Mouse (Mus musculus): ENCODE data around the gene Wipf1. TPM values are rescaled to one million over a fixed set of nuclear protein-coding genes. Genes with fewer than 3 reads are reported as not detected.

The Wipf1 gene
- polyA plus RNA-seq, 1 experiment from 2014 or later = 3.9 TPM

DNA sequence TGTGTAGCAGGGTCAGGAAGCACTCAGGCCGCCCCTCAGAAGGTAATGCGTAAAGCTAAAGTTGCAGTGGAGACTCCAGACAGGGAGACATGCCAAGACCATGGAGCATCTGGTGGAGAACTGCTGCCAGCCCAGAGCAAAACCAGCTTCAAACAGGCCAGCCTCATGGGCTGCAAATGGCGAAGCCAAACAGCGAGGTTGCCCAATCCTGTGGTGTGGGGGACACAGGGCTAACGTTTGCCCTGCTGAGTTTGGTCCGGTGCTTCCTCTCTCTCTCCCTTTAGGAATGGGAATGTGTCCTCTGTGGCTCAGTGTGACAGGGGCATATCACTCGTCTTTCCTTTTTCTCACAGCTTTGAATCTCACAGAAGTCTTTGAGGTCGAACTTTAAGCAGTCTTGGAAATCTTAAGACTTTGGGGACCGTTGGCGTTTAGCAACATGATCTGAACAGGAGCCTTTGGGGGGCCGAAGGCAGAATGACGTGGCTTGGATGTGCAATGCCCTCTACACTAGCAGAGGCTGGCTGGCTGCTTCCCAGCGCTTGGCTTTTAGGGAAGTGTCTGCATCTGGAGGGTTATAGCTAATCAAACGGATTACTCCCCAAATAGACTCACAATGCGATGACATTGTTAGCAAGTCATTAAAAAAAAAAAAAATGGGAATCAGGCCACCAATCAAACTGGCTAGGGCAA lies 6.7 kb upstream of the Wipf1 start:
- DNase-seq (ENCODE audit: low spot score) = no peak
- WGBS = 78% methylated on average over 15 of the region's 15 CpGs
- Histone ChIP-seq H3K9me3 (ENCODE audit: control insufficient read depth, low read length) (no peaks in the 10 kb centered on the region), H3K27ac (no peak overlapping the region), H3K36me3 (replicated peaks; ENCODE audit: control insufficient read depth, insufficient read depth) (no peaks in the 10 kb centered on the region), H3K9ac (no peak overlapping the region), H3K27me3 (ENCODE audit: control insufficient read depth, insufficient read depth, low read length) (no peaks in the 10 kb centered on the region), H3K4me1 (replicated peaks; ENCODE audit: control insufficient read depth, insufficient read depth, low read length) (no peaks in the 10 kb centered on the region), H3K4me3 (replicated peaks; ENCODE audit: low read length) (no peak overlapping the region), H3K4me2 (replicated peaks) (no peak overlapping the region)
- no peak for ATAC-seq (ENCODE audit: low FRiP score)

DNA sequence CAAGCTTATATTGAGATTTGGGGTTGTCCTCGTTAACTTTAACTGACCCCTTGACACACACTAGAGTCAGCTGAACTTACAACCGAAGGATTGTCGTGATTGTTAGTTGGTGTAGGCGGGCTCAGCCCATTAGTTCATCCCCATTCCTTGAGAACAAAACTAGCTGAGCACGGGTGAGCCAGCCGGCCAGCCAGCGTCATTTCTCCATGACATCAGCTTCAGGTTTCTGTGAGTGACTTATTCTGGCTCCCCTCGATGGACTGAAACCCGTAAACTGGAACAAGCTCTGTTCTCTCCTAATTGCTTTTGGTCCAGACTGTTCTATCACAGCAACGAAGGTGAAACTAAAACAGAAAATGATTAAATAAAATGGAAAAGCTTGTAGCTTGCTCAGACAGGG lies 5.2 kb upstream of the Wipf1 start:
- DNase-seq (ENCODE audit: low spot score) (no peak), ATAC-seq (ENCODE audit: low FRiP score) (no peak)
- no peak overlapping the region for H3K27ac ChIP-seq
- H3K27me3 ChIP-seq (ENCODE audit: control insufficient read depth, insufficient read depth, low read length) = no peaks in the 10 kb centered on the region
- no peaks in the 10 kb centered on the region for H3K9me3 ChIP-seq (ENCODE audit: control insufficient read depth, low read length)
- H3K36me3 ChIP-seq (replicated peaks; ENCODE audit: control insufficient read depth, insufficient read depth) = no peaks in the 10 kb centered on the region
- H3K9ac ChIP-seq = no peak overlapping the region
- no peak overlapping the region for H3K4me2 ChIP-seq (replicated peaks)
- WGBS = 80% methylated on average over 10 of the region's 10 CpGs
- no peak overlapping the region for H3K4me3 ChIP-seq (replicated peaks; ENCODE audit: low read length)
- peaks cover 3% of the 10 kb centered on the region; the same call in 1 of the 2 replicates for H3K4me1 ChIP-seq (replicated peaks; ENCODE audit: control insufficient read depth, insufficient read depth, low read length)

DNA sequence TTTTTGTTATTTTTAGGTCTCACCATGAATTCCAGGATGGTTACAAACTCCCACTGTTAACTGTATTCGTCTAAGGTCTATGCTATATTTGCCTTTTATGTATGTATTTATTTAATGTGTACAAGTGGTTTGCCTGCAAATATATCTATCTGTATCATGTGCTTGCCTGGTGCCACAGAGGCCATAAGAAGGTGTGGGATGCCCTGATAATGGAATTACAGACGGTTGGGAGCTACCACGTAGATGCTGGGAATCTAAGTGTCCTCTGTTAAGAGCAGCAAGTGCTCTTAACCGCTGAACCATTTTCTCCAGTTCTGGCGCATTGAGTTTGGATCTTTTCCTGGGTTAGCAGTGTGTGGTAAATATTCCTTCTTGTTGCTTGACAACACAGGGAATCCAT lies 953 bp upstream of the Wipf1 start:
- Histone ChIP-seq H3K27me3 (ENCODE audit: control insufficient read depth, insufficient read depth, low read length) (peaks cover 8% of the 10 kb centered on the region; the same call in 1 of the 2 replicates), H3K9ac (no peak overlapping the region), H3K4me1 (replicated peaks; ENCODE audit: control insufficient read depth, insufficient read depth, low read length) (peaks cover 12% of the 10 kb centered on the region; the same call in 1 of the 2 replicates), H3K9me3 (ENCODE audit: control insufficient read depth, low read length) (no peaks in the 10 kb centered on the region), H3K4me3 (replicated peaks; ENCODE audit: low read length) (no peak overlapping the region), H3K27ac (no peak overlapping the region), H3K4me2 (replicated peaks) (0 out of 2 replicates have a peak overlapping the region, but pooled peaks have one; percentile 92), H3K36me3 (replicated peaks; ENCODE audit: control insufficient read depth, insufficient read depth) (no peaks in the 10 kb centered on the region)
- no peak for DNase-seq (ENCODE audit: low spot score)
- 66% methylated on average over 5 of the region's 5 CpGs for WGBS
- no peak for ATAC-seq (ENCODE audit: low FRiP score)

DNA sequence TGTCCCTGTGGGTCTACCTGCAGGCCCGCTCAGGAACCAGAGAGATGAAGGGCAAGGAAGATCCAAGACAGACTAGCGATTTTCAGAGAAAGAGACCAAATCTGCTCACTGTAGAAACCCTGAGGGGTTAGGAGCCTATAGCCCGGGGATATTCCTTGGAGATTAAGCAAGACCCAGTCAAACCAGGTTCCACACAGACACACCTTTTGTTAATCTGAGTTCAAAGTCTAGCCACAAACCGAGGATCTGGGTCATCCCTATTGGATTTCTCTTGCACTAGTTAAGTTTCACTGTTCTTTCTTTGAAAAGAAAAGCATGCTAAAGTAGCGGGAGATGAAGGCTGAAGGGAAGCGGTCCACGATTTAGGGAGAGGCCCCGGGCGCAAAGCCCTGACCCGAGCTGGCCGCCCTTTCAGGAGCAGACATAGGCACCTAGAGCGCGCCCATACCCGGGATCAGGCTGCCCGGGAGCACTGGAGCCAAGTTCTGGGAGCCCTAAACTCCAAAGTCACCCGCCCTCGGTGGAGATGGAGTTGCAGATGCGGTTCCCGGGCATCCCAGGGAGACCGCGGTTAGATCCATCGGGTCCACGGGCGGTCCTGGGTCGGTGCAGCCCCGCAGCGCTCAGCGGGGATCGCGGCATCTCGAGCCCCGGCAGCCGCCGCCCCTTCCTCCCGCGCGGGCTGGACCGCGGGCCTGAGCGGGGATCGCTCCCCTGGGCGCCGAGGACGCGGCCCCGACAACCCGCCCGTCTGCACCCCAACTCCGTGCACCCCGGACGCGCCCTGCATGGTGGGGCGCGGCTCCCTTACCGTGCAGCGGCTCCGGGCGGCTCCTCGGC lies 798 bp downstream of the Wipf1 start:
- Histone ChIP-seq H3K27ac (no peak overlapping the region), H3K4me1 (replicated peaks; ENCODE audit: control insufficient read depth, insufficient read depth, low read length) (peaks cover 12% of the 10 kb centered on the region; the same call in 1 of the 2 replicates), H3K4me3 (replicated peaks; ENCODE audit: low read length) (peak overlapping the region; percentile 64), H3K9me3 (ENCODE audit: control insufficient read depth, low read length) (no peaks in the 10 kb centered on the region), H3K36me3 (replicated peaks; ENCODE audit: control insufficient read depth, insufficient read depth) (no peaks in the 10 kb centered on the region), H3K27me3 (ENCODE audit: control insufficient read depth, insufficient read depth, low read length) (peaks cover 8% of the 10 kb centered on the region; the same call in 1 of the 2 replicates), H3K9ac (peak overlapping the region; percentile 71), H3K4me2 (replicated peaks) (peak overlapping the region; percentile 92)
- WGBS = 2% methylated on average over 53 of the region's 59 CpGs
- no peak for DNase-seq (ENCODE audit: low spot score)
- no peak; the same call in 1 of the 2 replicates for ATAC-seq (ENCODE audit: low FRiP score)

DNA sequence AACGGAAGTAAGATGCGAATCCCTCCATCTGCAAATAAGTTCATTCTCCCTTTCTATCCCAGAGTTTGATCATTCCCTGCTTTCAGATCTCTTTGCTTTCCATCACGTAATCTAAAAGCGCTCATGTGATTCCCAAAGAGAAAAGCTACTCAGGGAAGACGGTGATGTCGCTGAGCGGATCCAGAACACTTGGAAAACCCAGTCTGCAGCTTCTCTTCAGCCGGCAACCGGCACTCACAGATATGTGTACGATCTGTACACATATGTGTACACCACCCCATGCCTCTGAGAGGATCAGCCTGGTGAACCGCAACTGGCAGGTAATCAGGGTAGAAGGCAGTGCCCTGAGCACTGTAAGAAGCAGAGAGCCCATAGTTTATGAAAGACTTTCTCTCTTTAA lies 1.6 kb downstream of the Wipf1 start:
- peaks cover 8% of the 10 kb centered on the region; the same call in 1 of the 2 replicates for H3K27me3 ChIP-seq (ENCODE audit: control insufficient read depth, insufficient read depth, low read length)
- peak overlapping the region; percentile 92 for H3K4me2 ChIP-seq (replicated peaks)
- DNase-seq (ENCODE audit: low spot score) = no peak
- H3K27ac ChIP-seq = no peak overlapping the region
- WGBS = 87% methylated on average over 11 of the region's 11 CpGs
- peak overlapping the region; percentile 64; the same call in 1 of the 2 replicates for H3K4me3 ChIP-seq (replicated peaks; ENCODE audit: low read length)
- no peaks in the 10 kb centered on the region for H3K36me3 ChIP-seq (replicated peaks; ENCODE audit: control insufficient read depth, insufficient read depth)
- ATAC-seq (ENCODE audit: low FRiP score) = no peak
- H3K9ac ChIP-seq = no peak overlapping the region
- no peaks in the 10 kb centered on the region for H3K9me3 ChIP-seq (ENCODE audit: control insufficient read depth, low read length)
- peaks cover 12% of the 10 kb centered on the region; the same call in 1 of the 2 replicates for H3K4me1 ChIP-seq (replicated peaks; ENCODE audit: control insufficient read depth, insufficient read depth, low read length)

DNA sequence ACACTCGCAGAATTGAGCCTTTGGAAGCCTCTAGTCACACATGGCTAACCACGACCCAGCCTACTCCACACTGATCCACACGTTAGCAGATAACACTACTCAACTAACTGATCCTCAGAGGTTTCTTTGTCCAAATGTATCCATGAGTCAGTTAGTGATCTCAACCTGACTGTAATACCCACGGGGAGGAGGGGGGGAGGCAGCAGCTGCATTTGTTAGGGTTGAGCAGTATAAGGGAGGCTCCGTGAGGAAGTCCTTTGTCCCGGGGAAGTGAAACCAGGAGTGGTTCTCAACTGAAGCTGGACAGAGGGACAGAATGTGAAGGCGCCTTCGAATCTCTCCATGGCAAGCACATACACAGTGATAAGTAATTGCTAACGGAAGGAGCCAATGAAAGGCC lies 2.8 kb downstream of the Wipf1 start:
- no peak overlapping the region for H3K9ac ChIP-seq
- peaks cover 16% of the 10 kb centered on the region; the same call in 1 of the 2 replicates for H3K4me1 ChIP-seq (replicated peaks; ENCODE audit: control insufficient read depth, insufficient read depth, low read length)
- DNase-seq (ENCODE audit: low spot score) (no peak), ATAC-seq (ENCODE audit: low FRiP score) (no peak)
- no peak overlapping the region for H3K27ac ChIP-seq
- H3K27me3 ChIP-seq (ENCODE audit: control insufficient read depth, insufficient read depth, low read length) = peaks cover 8% of the 10 kb centered on the region; the same call in 1 of the 2 replicates
- H3K4me2 ChIP-seq (replicated peaks) = no peak overlapping the region
- WGBS = 72% methylated on average over 9 of the region's 9 CpGs
- H3K4me3 ChIP-seq (replicated peaks; ENCODE audit: low read length) = no peak overlapping the region
- H3K36me3 ChIP-seq (replicated peaks; ENCODE audit: control insufficient read depth, insufficient read depth) = no peaks in the 10 kb centered on the region
- H3K9me3 ChIP-seq (ENCODE audit: control insufficient read depth, low read length) = no peaks in the 10 kb centered on the region

DNA sequence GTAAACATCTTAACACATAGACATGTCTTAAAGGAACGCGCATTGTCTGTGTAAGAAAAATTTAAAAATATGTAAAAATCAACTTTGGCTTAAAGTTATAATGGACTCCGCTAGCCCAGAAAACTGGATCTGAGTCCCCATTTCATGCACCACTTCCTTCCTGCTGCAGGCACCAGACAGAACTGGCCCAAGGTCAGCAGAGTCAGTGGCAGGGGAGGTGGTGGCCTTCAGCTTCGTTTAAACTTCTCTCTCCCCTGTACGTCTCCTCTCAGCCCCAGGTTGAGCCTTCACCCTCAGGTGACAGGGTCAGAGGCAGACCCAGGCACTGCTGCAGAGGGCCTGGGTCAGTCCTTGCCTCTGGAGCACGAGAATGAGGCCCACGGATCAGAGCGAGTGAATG lies 6.6 kb downstream of the Wipf1 start:
- ATAC-seq (ENCODE audit: low FRiP score) (no peak), DNase-seq (ENCODE audit: low spot score) (no peak)
- Histone ChIP-seq H3K4me3 (replicated peaks; ENCODE audit: low read length) (no peak overlapping the region), H3K4me2 (replicated peaks) (no peak overlapping the region), H3K9ac (no peak overlapping the region), H3K9me3 (ENCODE audit: control insufficient read depth, low read length) (no peaks in the 10 kb centered on the region), H3K4me1 (replicated peaks; ENCODE audit: control insufficient read depth, insufficient read depth, low read length) (peaks cover 4% of the 10 kb centered on the region; the same call in 1 of the 2 replicates), H3K27ac (no peak overlapping the region), H3K36me3 (replicated peaks; ENCODE audit: control insufficient read depth, insufficient read depth) (no peaks in the 10 kb centered on the region), H3K27me3 (ENCODE audit: control insufficient read depth, insufficient read depth, low read length) (peaks cover 4% of the 10 kb centered on the region; the same call in 1 of the 2 replicates)
- WGBS = 73% methylated on average over 8 of the region's 8 CpGs

DNA sequence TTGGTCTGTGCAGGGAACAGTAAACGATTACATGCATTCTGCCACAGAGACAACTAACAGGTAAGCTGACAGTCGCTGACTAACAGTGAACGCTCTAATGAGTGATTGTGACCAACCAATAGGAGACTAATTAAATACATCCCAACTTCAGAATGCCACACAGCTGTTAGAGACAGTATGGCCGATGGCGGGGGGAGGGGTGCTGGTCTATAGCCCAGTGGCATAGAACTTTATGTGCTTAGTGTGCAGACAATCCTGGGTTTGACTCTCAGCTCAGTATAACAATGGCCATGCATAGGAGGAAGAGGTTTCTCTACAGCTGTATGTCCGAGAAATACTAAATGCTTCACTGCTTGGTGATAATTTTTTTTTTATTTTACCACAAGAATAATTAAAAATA lies 7.2 kb downstream of the Wipf1 start:
- ATAC-seq (ENCODE audit: low FRiP score) = no peak
- no peaks in the 10 kb centered on the region for H3K9me3 ChIP-seq (ENCODE audit: control insufficient read depth, low read length)
- H3K27ac ChIP-seq = 0 out of 2 replicates have a peak overlapping the region, but pooled peaks have one; percentile 20
- H3K36me3 ChIP-seq (replicated peaks; ENCODE audit: control insufficient read depth, insufficient read depth) = no peaks in the 10 kb centered on the region
- no peak overlapping the region for H3K4me2 ChIP-seq (replicated peaks)
- no peak overlapping the region for H3K4me3 ChIP-seq (replicated peaks; ENCODE audit: low read length)
- H3K9ac ChIP-seq = no peak overlapping the region
- no peaks in the 10 kb centered on the region for H3K27me3 ChIP-seq (ENCODE audit: control insufficient read depth, insufficient read depth, low read length)
- no peak for DNase-seq (ENCODE audit: low spot score)
- 70% methylated on average over 6 of the region's 6 CpGs for WGBS
- H3K4me1 ChIP-seq (replicated peaks; ENCODE audit: control insufficient read depth, insufficient read depth, low read length) = peaks cover 4% of the 10 kb centered on the region; the same call in 1 of the 2 replicates

DNA sequence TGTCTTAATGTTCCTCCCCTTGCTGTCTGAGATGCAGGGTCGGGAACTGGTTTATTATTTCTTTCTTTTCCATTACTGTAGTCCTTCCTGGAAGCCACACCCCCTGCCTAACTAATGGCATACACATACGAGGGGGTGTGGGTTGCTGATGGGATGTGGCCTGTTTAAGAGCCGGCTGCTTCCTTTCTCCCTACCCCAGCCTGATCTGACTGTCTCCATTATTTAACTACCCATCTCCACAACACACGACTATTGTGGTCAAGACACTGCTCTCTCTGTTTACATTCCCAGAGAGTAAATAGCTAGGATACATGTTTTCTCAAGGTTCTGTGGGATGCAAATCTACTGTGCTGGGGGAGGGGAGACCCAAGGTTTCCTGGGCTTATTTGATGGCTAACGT lies 7.8 kb downstream of the Wipf1 start:
- no peaks in the 10 kb centered on the region for H3K36me3 ChIP-seq (replicated peaks; ENCODE audit: control insufficient read depth, insufficient read depth)
- no peaks in the 10 kb centered on the region for H3K9me3 ChIP-seq (ENCODE audit: control insufficient read depth, low read length)
- no peak overlapping the region for H3K4me3 ChIP-seq (replicated peaks; ENCODE audit: low read length)
- no peak overlapping the region for H3K4me2 ChIP-seq (replicated peaks)
- 32% methylated on average over 5 of the region's 5 CpGs for WGBS
- DNase-seq (ENCODE audit: low spot score) (no peak), ATAC-seq (ENCODE audit: low FRiP score) (no peak)
- no peak overlapping the region for H3K27ac ChIP-seq
- peaks cover 4% of the 10 kb centered on the region; the same call in 1 of the 2 replicates for H3K4me1 ChIP-seq (replicated peaks; ENCODE audit: control insufficient read depth, insufficient read depth, low read length)
- no peak overlapping the region for H3K9ac ChIP-seq
- H3K27me3 ChIP-seq (ENCODE audit: control insufficient read depth, insufficient read depth, low read length) = no peaks in the 10 kb centered on the region

Measured in hindbrain, embryonic 14.5 days (tissue).